Mouse (Mus musculus): Measurements from ENCODE around the gene Trim50. TPM values are rescaled to one million over a fixed set of nuclear protein-coding genes. Genes with fewer than 3 reads are reported as not detected.

The Trim50 gene
- polyA plus RNA-seq, 1 experiment from 2014 or later, result not detected

DNA sequence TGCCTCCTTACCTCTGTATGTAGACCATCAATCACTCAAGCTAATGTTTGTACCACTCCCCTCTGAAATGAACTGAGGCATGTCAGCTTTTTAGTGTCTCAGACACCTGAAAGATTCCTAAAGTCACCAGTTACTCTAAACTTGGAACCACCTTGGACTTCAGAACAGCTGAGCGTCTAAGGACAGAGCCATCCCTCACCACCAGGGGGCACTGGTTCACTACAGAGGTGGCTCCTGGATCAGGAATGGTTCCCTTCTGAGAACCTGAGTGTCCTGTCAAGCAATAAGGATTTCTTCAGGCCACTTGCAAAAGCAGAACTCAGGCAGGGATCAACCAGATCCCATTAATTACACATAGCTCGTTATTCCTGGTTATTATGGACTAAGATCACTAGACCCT, 47.1 kb downstream of the Trim50 start:
- no peak overlapping the region for H3K4me2 ChIP-seq (ENCODE audit: low read depth)
- H3K4me1 ChIP-seq (ENCODE audit: control insufficient read depth, insufficient read depth, low read length), result no peaks in the 10 kb centered on the region
- DNase-seq (ENCODE audit: low spot score) (peak; percentile 81), ATAC-seq (ENCODE audit: insufficient read depth, low FRiP score, low TSS enrichment) (no peak)
- H3K36me3 ChIP-seq (ENCODE audit: control insufficient read depth, insufficient read depth, low read length), result no peaks in the 10 kb centered on the region
- no peaks in the 10 kb centered on the region for H3K9me3 ChIP-seq (ENCODE audit: control insufficient read depth, low read length)
- no peaks in the 10 kb centered on the region for H3K27me3 ChIP-seq (ENCODE audit: control insufficient read depth, insufficient read depth, low read length)
- H3K27ac ChIP-seq (ENCODE audit: low read depth, low read length), result no peak overlapping the region
- H3K4me3 ChIP-seq (ENCODE audit: low read depth, low read length), result no peak overlapping the region
- WGBS, result 8% methylated on average over 2 of the region's 2 CpGs
- no peak overlapping the region for H3K9ac ChIP-seq (ENCODE audit: low read length)

DNA sequence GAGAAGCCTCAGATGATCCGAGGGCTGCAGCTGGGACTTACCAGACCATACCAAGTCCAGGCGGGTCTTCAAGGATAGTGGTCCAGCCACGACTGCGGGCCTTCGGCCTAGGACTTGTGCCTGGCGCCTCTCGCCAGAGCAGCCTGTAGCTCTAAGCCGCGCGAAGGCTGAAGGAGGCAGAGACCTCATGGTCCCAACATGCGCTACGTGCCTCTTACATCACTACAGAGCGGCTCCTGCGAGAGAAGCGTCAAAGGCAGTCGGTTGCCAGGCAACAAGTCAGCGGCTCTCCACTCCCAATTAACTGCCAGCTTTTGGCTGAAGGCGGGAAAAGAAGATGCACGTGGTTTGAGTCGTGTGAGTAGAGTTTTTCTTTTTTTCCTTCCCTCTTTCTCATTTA, 51.5 kb downstream of the Trim50 start:
- Histone ChIP-seq H3K4me3 (ENCODE audit: low read depth, low read length) (no peak overlapping the region), H3K4me1 (ENCODE audit: control insufficient read depth, insufficient read depth, low read length) (no peaks in the 10 kb centered on the region), H3K27ac (ENCODE audit: low read depth, low read length) (no peak overlapping the region), H3K9ac (ENCODE audit: low read length) (no peak overlapping the region), H3K27me3 (ENCODE audit: control insufficient read depth, insufficient read depth, low read length) (no peaks in the 10 kb centered on the region), H3K9me3 (ENCODE audit: control insufficient read depth, low read length) (no peaks in the 10 kb centered on the region), H3K36me3 (ENCODE audit: control insufficient read depth, insufficient read depth, low read length) (no peaks in the 10 kb centered on the region), H3K4me2 (ENCODE audit: low read depth) (no peak overlapping the region)
- DNase-seq (ENCODE audit: low spot score) (peak; percentile 60), ATAC-seq (ENCODE audit: insufficient read depth, low FRiP score, low TSS enrichment) (no peak)
- 34% methylated on average over 20 of the region's 20 CpGs for WGBS

DNA sequence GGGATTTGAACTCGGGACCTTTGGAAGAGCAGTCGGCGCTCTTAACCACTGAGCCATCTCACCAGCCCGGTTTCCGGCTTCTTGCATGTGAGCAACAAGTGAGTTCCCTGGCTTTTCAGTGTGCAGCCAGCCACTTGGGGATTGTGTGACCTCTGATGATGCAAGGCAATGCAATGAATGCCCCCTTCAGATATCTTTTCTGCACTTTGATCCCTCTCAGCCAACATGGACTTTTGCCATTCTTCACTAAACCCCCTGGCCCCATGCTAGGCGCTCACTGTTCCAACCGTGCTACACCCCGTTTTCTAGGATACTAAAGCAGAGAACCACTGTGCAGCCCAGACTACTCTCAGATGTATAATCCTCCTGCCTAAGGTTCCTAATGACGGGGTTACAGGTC, 52.3 kb downstream of the Trim50 start:
- H3K36me3 ChIP-seq (ENCODE audit: control insufficient read depth, insufficient read depth, low read length), result no peaks in the 10 kb centered on the region; the same call in 1 of the 2 replicates
- no peak overlapping the region for H3K9ac ChIP-seq (ENCODE audit: low read length)
- ATAC-seq (ENCODE audit: insufficient read depth, low FRiP score, low TSS enrichment), result no peak
- H3K4me1 ChIP-seq (ENCODE audit: control insufficient read depth, insufficient read depth, low read length), result no peaks in the 10 kb centered on the region
- no peak overlapping the region for H3K27ac ChIP-seq (ENCODE audit: low read depth, low read length)
- WGBS, result 89% methylated on average over 9 of the region's 9 CpGs
- H3K9me3 ChIP-seq (ENCODE audit: control insufficient read depth, low read length), result no peaks in the 10 kb centered on the region
- H3K4me2 ChIP-seq (ENCODE audit: low read depth), result no peak overlapping the region
- H3K27me3 ChIP-seq (ENCODE audit: control insufficient read depth, insufficient read depth, low read length), result no peaks in the 10 kb centered on the region
- DNase-seq (ENCODE audit: low spot score), result no peak
- no peak overlapping the region for H3K4me3 ChIP-seq (ENCODE audit: low read depth, low read length)

DNA sequence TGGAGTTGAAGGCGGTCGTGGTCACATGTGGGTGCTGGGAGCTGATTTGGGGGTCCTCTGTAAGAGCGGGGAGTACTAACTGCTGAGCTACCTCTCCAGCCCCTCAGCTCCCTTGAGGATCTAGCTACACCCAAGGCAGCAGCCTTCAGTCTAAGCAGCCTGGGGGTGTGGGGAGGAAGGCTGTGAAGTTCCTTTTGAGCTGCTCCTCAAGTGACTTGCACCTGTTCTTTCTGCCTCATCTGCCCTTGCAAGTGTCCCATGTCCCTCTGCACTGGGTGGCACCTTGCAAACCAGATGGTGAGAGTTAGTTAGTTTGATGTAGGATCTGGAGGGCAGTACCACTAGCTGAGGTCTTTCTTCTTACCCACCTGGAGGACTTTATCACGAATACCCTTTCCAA, 55.0 kb downstream of the Trim50 start:
- no peak for ATAC-seq (ENCODE audit: insufficient read depth, low FRiP score, low TSS enrichment)

DNA sequence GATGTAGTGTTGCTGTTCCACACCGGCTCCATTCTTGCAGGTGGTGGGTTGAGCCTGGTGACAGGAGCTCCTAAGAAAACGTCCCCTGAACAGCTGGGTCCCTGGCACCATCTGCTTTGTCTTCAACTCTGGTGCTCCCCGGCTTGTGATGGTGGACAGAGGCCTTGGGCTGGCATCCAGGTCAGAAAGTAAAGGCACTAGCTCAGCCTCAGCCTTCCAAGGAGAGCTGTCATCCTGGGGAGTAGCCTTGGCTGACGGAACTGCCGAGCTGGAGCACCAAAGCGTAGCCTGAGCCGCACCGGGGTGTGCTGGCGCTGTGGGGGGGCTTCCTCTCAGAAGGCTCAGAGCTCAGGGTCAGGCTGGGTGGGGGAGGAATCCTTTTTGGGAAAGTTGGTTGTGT, 57.2 kb downstream of the Trim50 start:
- peaks cover 11% of the 10 kb centered on the region; the same call in 1 of the 2 replicates for H3K36me3 ChIP-seq (ENCODE audit: control insufficient read depth, insufficient read depth, low read length)
- WGBS, result 92% methylated on average over 9 of the region's 9 CpGs
- no peak overlapping the region for H3K27ac ChIP-seq (ENCODE audit: low read depth, low read length)

More for the DNA sequence above, 55.0 kb downstream of the Trim50 start:
- 86% methylated on average over 4 of the region's 4 CpGs for WGBS
- H3K4me1 ChIP-seq (ENCODE audit: control insufficient read depth, insufficient read depth, low read length), result no peaks in the 10 kb centered on the region
- H3K27me3 ChIP-seq (ENCODE audit: control insufficient read depth, insufficient read depth, low read length), result no peaks in the 10 kb centered on the region
- H3K9me3 ChIP-seq (ENCODE audit: control insufficient read depth, low read length), result no peaks in the 10 kb centered on the region
- H3K27ac ChIP-seq (ENCODE audit: low read depth, low read length), result no peak overlapping the region
- peaks cover 3% of the 10 kb centered on the region; the same call in 1 of the 2 replicates for H3K36me3 ChIP-seq (ENCODE audit: control insufficient read depth, insufficient read depth, low read length)
- H3K9ac ChIP-seq (ENCODE audit: low read length), result no peak overlapping the region
- no peak overlapping the region for H3K4me2 ChIP-seq (ENCODE audit: low read depth)
- no peak overlapping the region for H3K4me3 ChIP-seq (ENCODE audit: low read depth, low read length)
- DNase-seq (ENCODE audit: low spot score), result no peak

More for the DNA sequence above, 57.2 kb downstream of the Trim50 start:
- Histone ChIP-seq H3K27me3 (ENCODE audit: control insufficient read depth, insufficient read depth, low read length) (no peaks in the 10 kb centered on the region), H3K9me3 (ENCODE audit: control insufficient read depth, low read length) (no peaks in the 10 kb centered on the region), H3K4me3 (ENCODE audit: low read depth, low read length) (no peak overlapping the region), H3K4me2 (ENCODE audit: low read depth) (no peak overlapping the region), H3K4me1 (ENCODE audit: control insufficient read depth, insufficient read depth, low read length) (no peaks in the 10 kb centered on the region), H3K9ac (ENCODE audit: low read length) (no peak overlapping the region)
- ATAC-seq (ENCODE audit: insufficient read depth, low FRiP score, low TSS enrichment) (no peak), DNase-seq (ENCODE audit: low spot score) (no peak)

Small RNA genes lying within 50 kb of the gene (microRNA-seq; reads per million reads assigned to microRNA genes)
- 2.6 reads per million, percentile 2 among the genes with 10 or more reads in this experiment for gene Mir7033

Other genes starting within 250 kb of the Trim50 start
- 19.3 and 23.2 TPM in 2 replicates for gene Tbl2, start 203.6 kb upstream of the Trim50 start, polyA plus RNA-seq (2014; fragmentation: Nextera tagmentation; extraction: Ambion mirVana)
- 44.0 and 45.3 TPM in 2 replicates for gene Bcl7b, start 185.0 kb upstream of the Trim50 start, polyA plus RNA-seq (2014; fragmentation: Nextera tagmentation; extraction: Ambion mirVana)
- gene Baz1b, start 166.0 kb upstream of the Trim50 start, polyA plus RNA-seq (2014; fragmentation: Nextera tagmentation; extraction: Ambion mirVana), result 60.3 and 66.3 TPM in 2 replicates
- 9.0 and 9.5 TPM in 2 replicates for gene Fzd9, start 102.1 kb upstream of the Trim50 start, polyA plus RNA-seq (2014; fragmentation: Nextera tagmentation; extraction: Ambion mirVana)
- gene Fkbp6, start 3.3 kb upstream of the Trim50 start, polyA plus RNA-seq (2014; fragmentation: Nextera tagmentation; extraction: Ambion mirVana), result not detected in 2 replicates
- 30.3 and 30.5 TPM in 2 replicates for gene Nsun5, start 16.7 kb downstream of the Trim50 start, polyA plus RNA-seq (2014; fragmentation: Nextera tagmentation; extraction: Ambion mirVana)
- 19.9 and 20.3 TPM in 2 replicates for gene Pom121, start 41.3 kb downstream of the Trim50 start, polyA plus RNA-seq (2014; fragmentation: Nextera tagmentation; extraction: Ambion mirVana)
- gene Hip1, start 191.8 kb downstream of the Trim50 start, polyA plus RNA-seq (2014; fragmentation: Nextera tagmentation; extraction: Ambion mirVana), result 55.5 and 57.3 TPM in 2 replicates
- not detected in 2 replicates for gene Ccl26, start 210.3 kb downstream of the Trim50 start, polyA plus RNA-seq (2014; fragmentation: Nextera tagmentation; extraction: Ambion mirVana)
- 0.48 and 1.1 TPM in 2 replicates for gene Ccl24, start 219.8 kb downstream of the Trim50 start, polyA plus RNA-seq (2014; fragmentation: Nextera tagmentation; extraction: Ambion mirVana)

Data from neural tube, embryonic 11.5 days (tissue).